Mouse (Mus musculus) brain, embryonic 14.5 days (tissue): ENCODE results near the gene Jak2.

Source experiments
- CTCF ChIP-seq: fragments of 200-500 bp; IDR thresholded peaks from 2 replicates; pipeline ENCODE4 v1.5.1; 2012; ENCODE audit warnings: inconsistent platforms, mild to moderate bottlenecking, moderate library complexity, borderline replicate concordance; ENCODE audit not compliant: insufficient read depth, insufficient read length; ENCODE audit errors: extremely low read depth
- POLR2A ChIP-seq: fragments of 200-500 bp; IDR thresholded peaks from 2 replicates; pipeline ENCODE4 v1.6.1; 2012; ENCODE audit warnings: mild to moderate bottlenecking, inconsistent platforms, borderline replicate concordance; ENCODE audit not compliant: poor library complexity, insufficient read depth, insufficient read length, severe bottlenecking; ENCODE audit errors: extremely low read depth

GRCm38 (mm10) chr19:29361468-29362130, 110.0 kb downstream of the Jak2 start:
- TF ChIP-seq POLR2A (peak; percentile 32; the same call in 1 of the 2 replicates), CTCF (no peak)
